Mouse (Mus musculus) brain, embryonic 14.5 days (tissue): Measurements from ENCODE around the gene Tcam1.

Experiments
- CTCF ChIP-seq: fragments of 200-500 bp; IDR thresholded peaks from 2 replicates; pipeline ENCODE4 v1.5.1; 2012; ENCODE audit warnings: inconsistent platforms, mild to moderate bottlenecking, moderate library complexity, borderline replicate concordance; ENCODE audit not compliant: insufficient read depth, insufficient read length; ENCODE audit errors: extremely low read depth
- POLR2A ChIP-seq: fragments of 200-500 bp; IDR thresholded peaks from 2 replicates; pipeline ENCODE4 v1.6.1; 2012; ENCODE audit warnings: mild to moderate bottlenecking, inconsistent platforms, borderline replicate concordance; ENCODE audit not compliant: poor library complexity, insufficient read depth, insufficient read length, severe bottlenecking; ENCODE audit errors: extremely low read depth

GRCm38 (mm10) chr11:106246834-106247233 is 29.6 kb upstream of the Tcam1 start:
- peak; percentile 40; the same call in 1 of the 2 replicates for TF ChIP-seq CTCF
- TF ChIP-seq POLR2A = no peak
